ENCODE assay signal across 31 mouse cellular contexts in the genomic region with DNA sequence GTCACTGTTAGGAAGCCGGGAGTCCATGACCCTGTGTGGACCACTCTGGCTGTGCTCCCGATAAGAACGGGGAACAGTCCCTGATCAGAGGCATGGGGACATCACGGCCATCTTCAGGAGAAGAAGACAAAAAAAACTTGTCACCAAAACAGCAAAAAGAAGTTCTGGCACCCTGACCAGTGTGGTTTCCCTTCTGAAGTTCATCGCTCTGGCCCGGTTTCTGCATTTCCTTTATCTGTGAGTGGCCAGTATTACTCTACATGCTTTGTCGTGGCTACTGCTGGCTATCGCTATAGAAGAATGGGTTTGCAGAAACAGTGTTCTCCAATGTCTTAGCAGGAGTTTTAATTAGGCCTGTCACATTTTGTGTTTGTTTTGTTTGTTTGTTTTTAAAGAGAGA. TPM values are rescaled to one million over a fixed set of nuclear protein-coding genes. Genes with fewer than 3 reads are reported as not detected.
DNase-seq lines count a peak whose midpoint lies in the region; ATAC-seq and TF ChIP-seq lines count a peak whose summit lies in the region.
"Had no signal": no experiment of that assay in that cellular context is flagged by ENCODE, and none has a peak within 500 bp of the region (broad histone marks: within the 10 kb centered on the region; RNA-seq: fewer than 3 reads in every experiment).

No protein-coding gene starts in this region.

- no peaks in the 10 kb centered on the region for H3K79me2 ChIP-seq in heart, adult 2 months (replicated peaks; ENCODE audit: control insufficient read depth, insufficient read depth, low read length)

- H3K9me3 ChIP-seq in heart, embryonic 13.5 days: no peaks in the 10 kb centered on the region
- H3K9me3 ChIP-seq in lung, embryonic 14.5 days (ENCODE audit: low read depth, low read length): no peaks in the 10 kb centered on the region
- no peaks in the 10 kb centered on the region for H3K9me3 ChIP-seq in G1E (replicated peaks)
- H3K9me3 ChIP-seq: embryonic facial prominence, embryonic 13.5 days; forebrain, embryonic 12.5 days; hindbrain, embryonic 13.5 days; limb, embryonic 13.5 days had no signal

- H3K4me3 ChIP-seq in heart, embryonic 13.5 days: no peak overlapping the region
- H3K4me3 ChIP-seq in heart, adult 2 months: no peak overlapping the region
- no peak overlapping the region for H3K4me3 ChIP-seq in lung, embryonic 14.5 days (ENCODE audit: low read depth, low read length)
- peak overlapping the region; percentile 57; the same call in 1 of the 2 replicates for H3K4me3 ChIP-seq in G1E (ENCODE audit: low read depth, low read length)
- H3K4me3 ChIP-seq: embryonic facial prominence, embryonic 13.5 days; erythroblast, embryonic 14.5 days; forebrain, embryonic 12.5 days; hindbrain, embryonic 13.5 days; limb, embryonic 13.5 days had no signal

- no peak for ATAC-seq in heart, embryonic 13.5 days (ENCODE audit: extremely low read depth, insufficient number of reproducible peaks, low FRiP score, low TSS enrichment)
- ATAC-seq in lung, embryonic 14.5 days (ENCODE audit: insufficient read depth): no peak
- ATAC-seq in G1E (ENCODE audit: extremely low read depth, insufficient number of reproducible peaks, low FRiP score, poor library complexity, severe bottlenecking): no peak
- ATAC-seq in megakaryocyte-erythroid progenitor cell, adult 5-6 weeks (replicated peaks; ENCODE audit: low FRiP score, low TSS enrichment, poor library complexity, severe bottlenecking): peak; percentile 30; the same call in 1 of the 2 replicates
- ATAC-seq: activated CD4-positive, CD25-positive, alpha-beta regulatory T cell, adult 4 months had no signal

- peaks cover 18% of the 10 kb centered on the region for H3K4me1 ChIP-seq in heart, embryonic 13.5 days
- no peaks in the 10 kb centered on the region for H3K4me1 ChIP-seq in heart, adult 2 months (ENCODE audit: control insufficient read depth, insufficient read depth, low read length)
- no peaks in the 10 kb centered on the region for H3K4me1 ChIP-seq in lung, embryonic 14.5 days (ENCODE audit: insufficient read depth)
- H3K4me1 ChIP-seq in G1E (ENCODE audit: insufficient read depth, low read depth, low read length): peaks cover 55% of the 10 kb centered on the region
- H3K4me1 ChIP-seq: embryonic facial prominence, embryonic 13.5 days; hindbrain, embryonic 13.5 days; limb, embryonic 13.5 days had no signal

- intact Hi-C loops in heart, adult 2 months (cut with DNase I): no loop called here

- TF ChIP-seq CTCF in heart, adult 2 months (IDR thresholded peaks at IDR 0.05): no peak
- no peak for TF ChIP-seq CTCF in lung, embryonic 14.5 days (IDR thresholded peaks at IDR 0.05; ENCODE audit: low read depth)
- TF ChIP-seq CTCF in G1E (IDR thresholded peaks at IDR 0.05; ENCODE audit: low read depth, low read length): no peak

- no peak for TF ChIP-seq POLR2A in heart, adult 2 months (IDR thresholded peaks at IDR 0.05; ENCODE audit: insufficient read depth, low read depth, low read length)

- WGBS in heart, embryonic 13.5 days: 20% methylated on average over 8 of the region's 8 CpGs
- 21% methylated on average over 8 of the region's 8 CpGs for WGBS in heart, adult 2 months
- WGBS in lung, embryonic 14.5 days: 36% methylated on average over 8 of the region's 8 CpGs

- peak overlapping the region; percentile 45 for H3K4me2 ChIP-seq in heart, embryonic 13.5 days
- no peak overlapping the region for H3K4me2 ChIP-seq in lung, embryonic 14.5 days
- H3K4me2 ChIP-seq: embryonic facial prominence, embryonic 13.5 days; forebrain, embryonic 12.5 days; hindbrain, embryonic 13.5 days; limb, embryonic 13.5 days; midbrain, embryonic 11.5 days had no signal

- H3K9ac ChIP-seq in heart, embryonic 13.5 days: no peak overlapping the region
- H3K9ac ChIP-seq in heart, adult 2 months (ENCODE audit: low read depth, low read length): no peak overlapping the region
- no peak overlapping the region for H3K9ac ChIP-seq in lung, embryonic 14.5 days
- H3K9ac ChIP-seq: embryonic facial prominence, embryonic 13.5 days; forebrain, embryonic 12.5 days; hindbrain, embryonic 13.5 days; limb, embryonic 13.5 days; liver, embryonic 14.5 days had no signal

- no peaks in the 10 kb centered on the region for H3K27me3 ChIP-seq in heart, embryonic 13.5 days (replicated peaks)
- no peaks in the 10 kb centered on the region for H3K27me3 ChIP-seq in heart, adult 2 months (ENCODE audit: control insufficient read depth, insufficient read depth, low read length)
- H3K27me3 ChIP-seq in lung, embryonic 14.5 days (ENCODE audit: insufficient read depth, low read length): no peaks in the 10 kb centered on the region
- H3K27me3 ChIP-seq in G1E (ENCODE audit: insufficient read depth, low read length): no peaks in the 10 kb centered on the region
- H3K27me3 ChIP-seq: embryonic facial prominence, embryonic 13.5 days; forebrain, embryonic 12.5 days; hindbrain, embryonic 13.5 days; limb, embryonic 13.5 days had no signal

- no peak for TF ChIP-seq EP300 in heart, adult 2 months (IDR thresholded peaks at IDR 0.05; ENCODE audit: insufficient read depth, low read depth, low read length)

- H3K36me3 ChIP-seq in heart, embryonic 13.5 days: no peaks in the 10 kb centered on the region
- H3K36me3 ChIP-seq in heart, adult 2 months (ENCODE audit: control insufficient read depth, insufficient read depth, low read length): no peaks in the 10 kb centered on the region
- no peaks in the 10 kb centered on the region for H3K36me3 ChIP-seq in lung, embryonic 14.5 days (ENCODE audit: insufficient read depth)
- no peaks in the 10 kb centered on the region for H3K36me3 ChIP-seq in G1E (replicated peaks)
- H3K36me3 ChIP-seq: embryonic facial prominence, embryonic 13.5 days; forebrain, embryonic 12.5 days; hindbrain, embryonic 13.5 days; limb, embryonic 13.5 days had no signal

- DNase-seq in heart, adult 2 months: no peak
- peak; percentile 6 for DNase-seq in lung, embryonic 14.5 days
- no peak for DNase-seq in lung, postnatal 25 days (ENCODE audit: low spot score)
- DNase-seq in G1E (ENCODE audit: low spot score): no peak
- DNase-seq in layer of hippocampus, postnatal 36 days: no peak
- no peak for DNase-seq in ovary, postnatal 14 days (ENCODE audit: low spot score)
- DNase-seq: adrenal gland, adult 8-10 months; cerebellum, adult 18-20 months; cerebellum, postnatal 25 days; embryo, embryonic 11 days; gastrocnemius, postnatal 36 days; heart, postnatal 36 days; kidney, adult 18-20 months; kidney, postnatal 4 days; lung, postnatal 4 days; retina, postnatal 1 day; right cerebral cortex, postnatal 25 days; thymus, adult 18-20 months; thymus, postnatal 36 days had no signal

- H3K27ac ChIP-seq in heart, embryonic 13.5 days (replicated peaks): no peak overlapping the region
- no peak overlapping the region for H3K27ac ChIP-seq in heart, adult 2 months
- H3K27ac ChIP-seq in lung, embryonic 14.5 days (ENCODE audit: low read depth): no peak overlapping the region
- H3K27ac ChIP-seq: embryonic facial prominence, embryonic 13.5 days; forebrain, embryonic 12.5 days; hindbrain, embryonic 13.5 days; limb, embryonic 13.5 days; liver, embryonic 14.5 days had no signal

RNA-seq across cellular contexts. Expression of a gene that starts 16.1 kb away (rescaled TPM):
- polyA plus RNA-seq in heart, embryonic 13.5 days (2015; fragmentation: Nextera tagmentation; extraction: Ambion mirVana): 0.10 and 0.20 TPM in 2 replicates
- total RNA-seq in heart, adult 2 months (2021): under 1 TPM; 0.10 to 0.30 TPM
- polyA plus RNA-seq in heart, adult 2 months (2012; rRNA removed): 0.12 and 0.18 TPM in 2 replicates
- 0.08 TPM in 1 of 2 replicates, not detected in the other for polyA plus RNA-seq in lung, embryonic 14.5 days (2014; fragmentation: Nextera tagmentation; extraction: Ambion mirVana)
- total RNA-seq in G1E (2014; fragmentation: Nextera tagmentation) (1.9 and 2.0 TPM in 2 replicates), G1E (2017) (0.87 and 1.9 TPM in 2 replicates)
- polyA plus RNA-seq in G1E (2012): not detected in 2 replicates
- total RNA-seq in megakaryocyte-erythroid progenitor cell, adult 5-6 weeks (2014; fragmentation: Nextera tagmentation): 0.96 and 7.8 TPM in 2 replicates
- total RNA-seq in megakaryocyte-erythroid progenitor cell, adult 5-6 weeks (2017): 0.15 and 1.2 TPM in 2 replicates
- total RNA-seq in layer of hippocampus, postnatal 36 days (2021): under 1 TPM in 1 of 2 experiments, not detected in 1; 0.10 TPM
- total RNA-seq: gastrocnemius, adult 18-20 months had no signal
- polyA plus RNA-seq: erythroblast, embryonic 14.5 days; forebrain, embryonic 12.5 days; midbrain, embryonic 11.5 days; neural tube, embryonic 11.5 days had no signal
